Mouse (Mus musculus) cerebellum, postnatal 25 days (tissue): Measurements from ENCODE around the gene Vcp.

Experiments
- DNase-seq, 2 experiments: peaks; one replicate each; pipeline ENCODE4 v3.0.0; 2021; ENCODE audit warnings: mixed read lengths in 2 of 2

Vcp gene

DNA sequence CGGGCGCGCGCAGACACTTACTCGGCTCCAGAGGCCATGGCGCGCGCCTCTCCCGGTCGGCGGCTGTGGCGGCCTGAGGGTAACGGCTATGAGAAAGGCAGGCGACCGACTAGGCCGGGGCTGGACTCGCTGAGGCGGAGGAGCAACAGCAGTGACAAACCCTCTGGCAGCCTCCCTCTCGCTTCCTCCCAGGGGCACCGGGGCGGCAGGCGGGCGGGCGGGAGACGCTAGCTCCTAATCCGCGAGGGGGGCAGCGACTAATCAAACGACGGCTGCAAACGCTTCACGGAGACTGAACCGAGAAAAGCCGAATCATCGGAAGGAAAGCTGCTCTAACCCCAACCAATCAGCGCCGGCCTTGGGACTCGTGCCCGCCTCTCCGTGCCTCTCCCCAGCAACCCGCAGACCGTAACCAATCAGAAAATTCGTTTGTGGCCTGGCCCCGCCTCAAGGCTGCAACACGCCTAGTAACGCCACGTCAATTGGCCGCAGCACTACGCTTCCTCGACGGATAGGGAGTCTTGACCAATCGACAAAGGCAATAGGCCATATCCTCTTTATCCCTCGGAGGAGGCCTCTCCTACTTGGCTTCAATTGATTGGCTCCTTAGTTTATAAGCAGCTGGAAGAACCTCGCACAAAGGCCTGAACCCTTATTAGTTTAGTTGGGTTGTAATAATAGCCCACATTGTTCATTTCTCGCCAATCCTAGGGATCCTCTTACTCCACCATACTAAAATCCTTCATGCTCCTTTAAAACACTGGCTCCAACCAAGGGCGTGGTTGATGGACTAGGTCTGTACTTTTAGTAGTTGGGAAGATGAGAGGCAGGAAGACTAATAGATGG, at the start of gene Vcp:
Gene Vcp (minus strand): TSS at position 367 of the 846 bp plus-strand sequence.
- DNase-seq = peak; percentile 99

- DNase-seq = peak; percentile 63 to 80
Observed at GRCm38 (mm10) chr4:43047231-43047630, 46.9 kb upstream of the Vcp start.

- DNase-seq = no peak
Observed at GRCm38 (mm10) chr4:43046607-43047006, 46.3 kb upstream of the Vcp start.

GRCm38 (mm10) chr4:43045659-43046302, 45.5 kb upstream of the Vcp start, which contains the start of gene Fam214b:
TSS of gene Fam214b (minus strand) at chr4:43046220.
- peak; percentile 92 to 96 for DNase-seq

DNA sequence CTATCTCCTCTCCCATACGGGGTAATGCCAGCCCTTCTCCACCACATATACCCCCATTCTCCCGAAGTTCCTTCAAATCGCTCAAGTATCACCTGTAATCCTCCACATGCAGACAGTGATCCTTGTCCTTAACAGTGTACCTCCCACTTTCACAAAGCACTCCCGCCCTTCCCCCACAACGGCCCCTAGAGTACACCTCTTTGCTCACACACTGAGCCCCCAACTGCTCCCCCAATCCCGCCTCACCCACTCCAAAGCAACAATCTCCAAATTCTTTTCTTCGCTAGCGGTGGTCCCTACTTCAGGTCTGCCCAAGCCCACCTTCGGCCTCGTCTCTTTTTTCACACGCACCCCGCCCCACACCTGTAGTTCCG, 45.0 kb upstream of the Vcp start:
- no peak for DNase-seq

GRCm38 (mm10) chr4:43044673-43045072, 44.4 kb upstream of the Vcp start:
- DNase-seq = no peak

- DNase-seq = no peak
Observed at GRCm38 (mm10) chr4:43043644-43044357, 43.5 kb upstream of the Vcp start.

- DNase-seq = no peak
Observed at GRCm38 (mm10) chr4:43040881-43041547, 40.7 kb upstream of the Vcp start.

GRCm38 (mm10) chr4:43040114-43040572, 39.8 kb upstream of the Vcp start:
- DNase-seq = peak; percentile 92 to 97

GRCm38 (mm10) chr4:43039609-43040008, 39.3 kb upstream of the Vcp start:
- no peak for DNase-seq

DNA sequence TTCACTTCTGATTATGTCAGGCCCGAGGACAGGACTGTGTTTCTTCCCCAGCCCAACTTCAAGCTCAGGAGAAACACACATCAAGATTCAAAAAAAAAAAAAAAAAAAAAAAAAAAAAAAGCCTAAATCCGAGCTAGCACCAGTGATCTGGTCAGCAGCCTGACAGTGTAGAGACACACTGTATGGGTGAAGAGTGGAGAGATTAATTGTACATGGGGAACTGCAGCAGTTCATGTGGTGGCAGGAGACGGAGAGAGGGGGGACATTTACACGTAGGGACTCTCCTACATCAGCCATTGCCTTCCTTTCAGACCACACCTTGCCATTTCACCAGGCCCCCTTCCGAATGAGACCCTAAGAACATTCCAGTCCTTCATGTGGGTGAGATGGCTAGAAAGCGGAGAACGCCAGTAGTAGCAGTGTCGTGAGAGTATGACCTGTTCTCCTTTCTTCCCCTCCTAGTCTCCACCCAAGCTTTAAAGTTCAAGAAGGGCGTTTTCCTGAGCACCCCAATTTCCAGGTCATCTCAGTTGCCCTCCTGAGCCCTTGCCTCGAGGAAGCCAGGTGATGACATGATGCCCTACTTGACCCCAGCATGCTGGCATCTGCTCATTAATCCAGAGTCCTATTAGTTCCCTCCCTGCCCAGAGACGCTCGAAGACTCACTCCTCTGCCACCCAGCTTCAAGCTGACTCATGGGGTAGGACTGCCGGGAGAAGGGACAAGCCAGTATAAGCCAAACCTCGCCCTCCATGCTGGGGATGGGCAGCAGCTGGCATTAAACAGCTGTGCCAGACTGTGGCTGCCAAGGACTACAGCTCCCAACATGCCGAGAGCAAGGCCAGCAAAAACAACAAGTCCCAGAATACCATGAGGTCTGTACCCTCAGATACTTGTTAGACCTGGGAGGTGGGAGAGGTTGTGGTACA, 38.5 kb upstream of the Vcp start:
- DNase-seq = no peak

- no peak for DNase-seq
Observed at GRCm38 (mm10) chr4:43037860-43038566, 37.7 kb upstream of the Vcp start.

DNA sequence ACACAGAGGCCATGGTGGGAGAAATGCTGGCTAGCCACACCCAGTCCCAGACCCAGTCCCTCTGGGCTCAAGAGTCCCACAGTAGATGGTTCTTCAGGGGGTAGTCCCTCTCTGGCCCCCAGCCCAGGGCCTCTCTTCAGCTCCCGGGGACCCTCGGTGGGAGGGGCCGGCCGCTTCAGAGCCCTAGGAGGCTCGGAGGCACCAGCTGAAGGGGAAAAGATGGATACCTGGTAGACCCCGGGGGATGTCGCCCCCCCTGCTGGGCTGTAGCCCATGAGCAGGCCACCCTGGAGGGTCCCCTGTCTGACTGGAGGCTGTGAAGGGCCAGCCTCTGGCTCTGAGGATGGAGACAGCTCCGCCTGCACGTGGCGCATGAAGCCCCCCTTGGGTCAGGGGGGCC, 36.0 kb upstream of the Vcp start:
- DNase-seq = no peak

- DNase-seq = no peak
Observed at GRCm38 (mm10) chr4:43035851-43036250, 35.5 kb upstream of the Vcp start.

GRCm38 (mm10) chr4:43033481-43033880, 33.2 kb upstream of the Vcp start:
- DNase-seq = no peak

- DNase-seq = no peak
Observed at GRCm38 (mm10) chr4:43032501-43032900, 32.2 kb upstream of the Vcp start.

DNA sequence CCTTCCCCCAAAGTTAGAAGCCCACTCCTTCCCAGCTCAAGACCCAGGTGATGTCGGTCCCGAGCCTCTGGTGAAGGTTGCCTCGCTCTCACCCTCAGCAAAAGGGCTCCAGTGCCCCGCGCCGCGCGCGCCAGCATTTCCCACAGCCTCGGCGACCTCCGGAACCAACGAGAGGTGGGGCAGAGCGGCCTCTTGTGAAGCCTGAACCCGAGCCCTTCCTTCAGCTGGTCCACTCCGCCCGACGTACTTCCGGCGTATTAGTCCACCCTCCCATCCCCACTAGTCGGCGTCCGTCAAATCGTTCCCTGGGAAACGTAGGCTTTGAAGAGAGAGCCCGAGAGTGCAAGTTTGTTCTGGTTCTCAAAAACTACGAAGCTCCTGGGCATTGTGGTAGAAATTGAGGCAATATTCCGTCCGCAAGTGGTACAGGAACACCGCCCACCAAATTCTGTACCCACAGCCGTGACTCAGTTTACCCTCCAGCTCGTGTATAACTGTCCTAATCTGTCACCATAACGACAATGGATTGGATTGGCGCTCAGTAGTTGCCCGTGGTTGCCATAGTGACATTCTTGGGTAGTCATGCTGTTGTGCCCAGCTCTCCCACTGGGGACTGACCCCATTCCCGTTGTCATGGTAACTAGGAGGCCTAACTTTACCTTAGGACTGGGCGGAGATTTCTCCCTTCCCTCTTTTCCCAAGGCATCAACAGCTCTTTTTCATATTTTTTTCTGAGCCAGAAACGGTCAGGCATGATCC, 31.1 kb upstream of the Vcp start, which contains the start of gene Stoml2:
Gene Stoml2 (minus strand): TSS at position 474 of the 759 bp plus-strand sequence.
- peak; percentile 91 to 96 for DNase-seq

- peak in 1 of 2 experiments; percentile 68 for DNase-seq
Observed at GRCm38 (mm10) chr4:43030780-43031230, 30.5 kb upstream of the Vcp start.

- DNase-seq = no peak
Observed at GRCm38 (mm10) chr4:43030352-43030751, 30.0 kb upstream of the Vcp start.

DNA sequence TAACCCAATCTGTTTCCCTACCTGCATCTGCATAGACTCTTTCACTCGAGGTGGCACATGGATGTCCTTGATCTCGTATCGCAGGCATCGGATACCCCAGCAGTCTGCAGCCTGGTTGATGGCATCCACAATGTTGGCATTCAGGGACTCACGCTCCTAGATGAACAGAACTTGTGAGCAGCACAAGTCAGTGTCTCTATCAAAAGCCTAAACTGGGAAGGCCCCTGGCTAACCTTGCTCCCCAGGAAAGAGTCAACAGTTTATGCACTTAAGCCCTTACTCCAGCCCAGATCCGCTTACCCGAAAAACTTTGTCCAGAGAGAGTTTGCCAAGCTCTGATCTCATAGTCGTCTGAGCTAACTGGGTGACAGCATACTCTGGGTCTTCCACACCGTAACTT, 29.4 kb upstream of the Vcp start:
- DNase-seq = no peak
